Mouse (Mus musculus) embryonic fibroblast, embryonic 13.5 days (primary cell): ENCODE results near the gene Cd37.

Experiments
- CTCF ChIP-seq: IDR thresholded peaks from 2 replicates; pipeline ENCODE4 v1.5.1; 2011; ENCODE audit warnings: mild to moderate bottlenecking, control low read depth, low read length, moderate library complexity, borderline replicate concordance; ENCODE audit not compliant: insufficient read depth
- POLR2A ChIP-seq: IDR thresholded peaks from 2 replicates; pipeline ENCODE4 v1.6.1; 2011; ENCODE audit warnings: low read depth, mild to moderate bottlenecking, control low read depth, low read length, moderate library complexity

GRCm38 (mm10) chr7:45211070-45211469, 27.8 kb downstream of the Cd37 start:
- TF ChIP-seq CTCF (no peak), POLR2A (no peak)
